In the genomic region with DNA sequence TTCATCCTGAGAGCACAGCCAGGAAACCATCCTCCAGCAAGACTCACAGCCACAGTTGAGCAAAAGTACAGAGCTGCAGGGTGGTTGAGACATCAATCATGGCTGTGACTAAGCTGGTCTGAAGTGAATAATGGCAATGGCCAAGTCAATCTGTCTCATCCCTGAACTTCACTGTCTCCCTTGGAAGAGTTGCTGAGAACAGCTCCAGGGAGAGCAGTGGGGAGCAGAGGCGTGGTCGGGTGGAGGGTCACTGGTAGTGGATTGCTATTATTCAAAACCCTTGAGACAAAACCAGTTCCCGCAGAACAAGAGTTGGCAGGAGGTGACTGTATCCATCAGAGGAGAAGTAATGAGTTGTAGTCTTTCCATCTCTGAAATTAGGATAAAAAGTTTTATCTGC, we compare ENCODE assay signal across 11 mouse cellular contexts.
"Had no signal": no experiment of that assay in that cellular context is flagged by ENCODE, and none has a peak within 500 bp of the region (broad histone marks: within the 10 kb centered on the region; RNA-seq: fewer than 3 reads in every experiment).

No protein-coding gene starts in this region.

- H3K27ac ChIP-seq: limb, embryonic 15.5 days; liver, embryonic 12.5 days; macrophage; midbrain, embryonic 15.5 days; neural tube, embryonic 12.5 days; stomach, postnatal 0 days had no signal

- H3K4me1 ChIP-seq: limb, embryonic 15.5 days; liver, embryonic 12.5 days; megakaryocyte, embryonic 14.5 days; midbrain, embryonic 15.5 days; neural tube, embryonic 12.5 days had no signal

- H3K36me3 ChIP-seq: limb, embryonic 15.5 days; liver, embryonic 12.5 days; midbrain, embryonic 15.5 days; neural tube, embryonic 12.5 days had no signal

- DNase-seq: kidney, postnatal 14 days; lung, embryonic 14.5 days; lung, postnatal 10 days; thymus, postnatal 4 days had no signal

- H3K27me3 ChIP-seq: limb, embryonic 15.5 days; liver, embryonic 12.5 days; megakaryocyte, embryonic 14.5 days; midbrain, embryonic 15.5 days; neural tube, embryonic 12.5 days had no signal

- H3K4me3 ChIP-seq: limb, embryonic 15.5 days; liver, embryonic 12.5 days; megakaryocyte, embryonic 14.5 days; midbrain, embryonic 15.5 days; neural tube, embryonic 12.5 days had no signal
